Mouse (Mus musculus) erythroblast, embryonic 14.5 days (primary cell): ENCODE data around the gene Selenoo.

ENCODE experiments used
- GATA1 ChIP-seq: IDR thresholded peaks from 2 replicates; pipeline ENCODE4 v1.6.1; 2012; ENCODE audit warnings: low read length, inconsistent platforms, mixed read lengths
- TAL1 ChIP-seq: IDR thresholded peaks from 3 replicates; pipeline ENCODE4 v1.6.1; 2012; ENCODE audit warnings: low read length, inconsistent platforms, mixed read lengths

DNA sequence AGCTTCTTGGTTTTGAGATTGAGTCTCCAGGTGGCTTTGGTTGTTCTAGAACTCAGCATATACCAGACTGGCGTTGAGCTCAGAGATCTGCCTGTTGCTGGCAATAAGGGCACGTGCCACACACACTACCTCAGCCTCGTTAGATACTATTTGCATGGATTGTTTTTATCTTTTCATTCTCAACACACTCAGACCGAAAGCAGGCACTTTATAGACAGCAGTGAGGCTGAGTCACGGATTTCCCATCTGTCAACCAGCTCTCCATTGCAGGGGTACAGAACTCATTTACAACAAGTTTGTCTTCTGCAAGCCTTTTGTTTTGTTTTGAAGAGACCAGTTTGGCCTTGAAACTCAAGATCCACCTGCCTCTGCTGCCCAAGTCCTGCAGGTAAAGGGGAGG, 8.6 kb downstream of the Selenoo start:
- TF ChIP-seq TAL1 (no peak), GATA1 (no peak)
